Mouse (Mus musculus) stomach, postnatal 0 days (tissue): ENCODE data around the gene Myo10.

Source experiments
- CTCF ChIP-seq: IDR thresholded peaks from 2 replicates; pipeline ENCODE4 v1.5.1; 2016; ENCODE audit warnings: antibody characterized with exemption, low read depth, mild to moderate bottlenecking, moderate library complexity
- EP300 ChIP-seq: optimal IDR thresholded peaks from 2 replicates; pipeline ENCODE3; 2016; ENCODE audit warnings: antibody characterized with exemption

- TF ChIP-seq CTCF (no peak), EP300 (no peak)
Observed at GRCm38 (mm10) chr15:25753003-25753402, 130.7 kb downstream of the Myo10 start.
